Comparison of ENCODE assay signal across 24 mouse cellular contexts in genomic region chr14:85835494-85835893, GRCm38 (mm10).
"Had no signal": no experiment of that assay in that cellular context is flagged by ENCODE, and none has a peak within 500 bp of the region (broad histone marks: within the 10 kb centered on the region; RNA-seq: fewer than 3 reads in every experiment).

No protein-coding gene starts in this region.

- H3K4me1 ChIP-seq: heart, embryonic 10.5 days; heart, embryonic 12.5 days; hindbrain, embryonic 13.5 days; hindbrain, embryonic 15.5 days; kidney, embryonic 15.5 days; limb, embryonic 12.5 days; limb, embryonic 15.5 days; liver, embryonic 12.5 days had no signal

- H3K4me2 ChIP-seq: heart, embryonic 12.5 days; hindbrain, embryonic 13.5 days; hindbrain, embryonic 15.5 days; kidney, embryonic 15.5 days; limb, embryonic 12.5 days; limb, embryonic 15.5 days; liver, embryonic 12.5 days had no signal

- H3K27me3 ChIP-seq: heart, embryonic 12.5 days; hindbrain, embryonic 13.5 days; hindbrain, embryonic 15.5 days; kidney, embryonic 15.5 days; limb, embryonic 12.5 days; limb, embryonic 15.5 days; liver, embryonic 12.5 days had no signal

- H3K27ac ChIP-seq: heart, adult 2 months; heart, embryonic 10.5 days; hindbrain, embryonic 13.5 days; hindbrain, embryonic 15.5 days; hindbrain, postnatal 0 days; kidney, embryonic 15.5 days; limb, embryonic 12.5 days; limb, embryonic 15.5 days; liver, embryonic 12.5 days; liver, embryonic 14.5 days had no signal

- H3K9me3 ChIP-seq: heart, embryonic 10.5 days; heart, embryonic 12.5 days; hindbrain, embryonic 13.5 days; hindbrain, embryonic 15.5 days; kidney, embryonic 15.5 days; limb, embryonic 12.5 days; limb, embryonic 15.5 days; liver, embryonic 12.5 days had no signal

- H3K9ac ChIP-seq: heart, embryonic 12.5 days; hindbrain, embryonic 13.5 days; hindbrain, embryonic 15.5 days; kidney, embryonic 15.5 days; limb, embryonic 12.5 days; limb, embryonic 15.5 days; liver, embryonic 12.5 days; liver, embryonic 14.5 days had no signal

- DNase-seq: gastrocnemius, postnatal 14 days; gastrocnemius, postnatal 36 days; heart, adult 11 months; heart, adult 2 months; heart, postnatal 10 days; kidney, adult 11 months; kidney, adult 2 months; kidney, adult 9 months; kidney, postnatal 10 days; kidney, postnatal 25 days; layer of hippocampus, adult 9-11 months; layer of hippocampus, postnatal 36 days; left cerebral cortex, postnatal 4 days had no signal

- H3K4me3 ChIP-seq: heart, adult 2 months; heart, embryonic 10.5 days; heart, embryonic 12.5 days; hindbrain, embryonic 13.5 days; hindbrain, embryonic 15.5 days; kidney, embryonic 15.5 days; limb, embryonic 12.5 days; limb, embryonic 15.5 days; liver, embryonic 12.5 days had no signal

- ATAC-seq: hindbrain, postnatal 0 days; intestine, embryonic 16.5 days; liver, embryonic 12.5 days had no signal

- H3K36me3 ChIP-seq: heart, embryonic 10.5 days; heart, embryonic 12.5 days; hindbrain, embryonic 13.5 days; hindbrain, embryonic 15.5 days; kidney, embryonic 15.5 days; limb, embryonic 12.5 days; limb, embryonic 15.5 days; liver, embryonic 12.5 days had no signal
